Mouse (Mus musculus) stomach, adult 2 months (tissue): Measurements from ENCODE around the gene Gdnf. TPM values are rescaled to one million over a fixed set of nuclear protein-coding genes. Genes with fewer than 3 reads are reported as not detected.

ENCODE experiments used
- polyA plus RNA-seq: library from polyadenylated mRNA; depleted of rRNA; stranded (reverse); fragments of >200 nt; gene quantifications from 2 replicates; pipeline ENCODE4 v1.2.3, GENCODE M21; 2012; rRNA removed

The Gdnf gene
- 0.47 and 0.71 TPM in 2 replicates for polyA plus RNA-seq

GRCm38 (mm10) chr15:7810556-7811252, at the start of gene Gdnf:
Gene Gdnf (plus strand): TSS chr15:7810846.

